ENCODE assay signal across 29 mouse cellular contexts in the genomic region with DNA sequence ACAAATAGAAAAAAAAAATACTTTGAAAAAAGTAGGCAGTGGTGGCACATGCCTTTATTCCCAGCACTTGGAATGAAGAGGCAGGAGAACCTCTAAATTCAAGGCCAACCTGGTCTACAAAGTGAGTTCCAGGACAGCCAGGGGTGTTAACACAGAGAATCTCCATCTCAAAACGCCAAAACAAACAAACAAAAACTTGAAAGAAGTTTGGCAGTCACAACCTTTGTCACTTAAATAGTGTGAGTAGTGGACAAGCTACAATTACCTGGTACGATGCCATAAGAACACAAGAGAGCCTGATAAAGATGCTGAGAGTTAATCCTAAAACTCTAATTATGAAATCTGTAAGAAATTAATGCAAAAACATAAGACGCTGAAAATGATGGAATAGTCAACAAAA.
"Had no signal": no experiment of that assay in that cellular context is flagged by ENCODE, and none has a peak within 500 bp of the region (broad histone marks: within the 10 kb centered on the region; RNA-seq: fewer than 3 reads in every experiment).

No protein-coding gene starts in this region.

- DNase-seq: left cerebral cortex, postnatal 4 days; liver; liver, embryonic 13.5 days; liver, postnatal 0 days; lung, adult 18-20 months; lung, adult 2 months; lung, embryonic 14.5 days; lung, postnatal 10 days; lung, postnatal 14 days; lung, postnatal 36 days; midbrain, embryonic 14.5 days had no signal

- H3K9ac ChIP-seq: limb, embryonic 12.5 days; limb, embryonic 13.5 days; limb, embryonic 15.5 days; liver, embryonic 13.5 days; liver, embryonic 14.5 days; liver, embryonic 15.5 days; liver, postnatal 0 days; lung, embryonic 14.5 days; lung, embryonic 15.5 days; midbrain, embryonic 12.5 days; midbrain, embryonic 13.5 days; neural tube, embryonic 12.5 days had no signal

- H3K4me2 ChIP-seq: limb, embryonic 12.5 days; limb, embryonic 13.5 days; limb, embryonic 15.5 days; liver, embryonic 11.5 days; liver, embryonic 13.5 days; liver, embryonic 15.5 days; lung, embryonic 14.5 days; lung, embryonic 15.5 days; midbrain, embryonic 12.5 days; midbrain, embryonic 13.5 days; neural tube, embryonic 12.5 days had no signal

- H3K27me3 ChIP-seq: limb, embryonic 12.5 days; limb, embryonic 13.5 days; limb, embryonic 15.5 days; liver, embryonic 13.5 days; liver, embryonic 15.5 days; lung, embryonic 15.5 days; megakaryocyte, embryonic 14.5 days; midbrain, embryonic 12.5 days; midbrain, embryonic 13.5 days; neural tube, embryonic 12.5 days had no signal

- H3K4me3 ChIP-seq: left cerebral cortex, adult 2 months; limb, embryonic 10.5 days; limb, embryonic 12.5 days; limb, embryonic 13.5 days; limb, embryonic 15.5 days; liver, embryonic 13.5 days; liver, embryonic 15.5 days; lung, embryonic 15.5 days; megakaryocyte, embryonic 14.5 days; midbrain, embryonic 10.5 days; midbrain, embryonic 12.5 days; midbrain, embryonic 13.5 days; myocyte; neural tube, embryonic 12.5 days had no signal

- H3K9me3 ChIP-seq: limb, embryonic 10.5 days; limb, embryonic 12.5 days; limb, embryonic 13.5 days; limb, embryonic 15.5 days; liver, embryonic 13.5 days; liver, embryonic 15.5 days; lung, embryonic 15.5 days; megakaryocyte, embryonic 14.5 days; midbrain, embryonic 10.5 days; midbrain, embryonic 12.5 days; midbrain, embryonic 13.5 days; neural tube, embryonic 12.5 days had no signal

- H3K36me3 ChIP-seq: limb, embryonic 10.5 days; limb, embryonic 13.5 days; limb, embryonic 15.5 days; liver, embryonic 13.5 days; liver, embryonic 15.5 days; lung, embryonic 15.5 days; midbrain, embryonic 10.5 days; midbrain, embryonic 12.5 days; midbrain, embryonic 13.5 days; neural tube, embryonic 12.5 days had no signal

- ATAC-seq: liver, postnatal 0 days; lung, postnatal 0 days; midbrain, embryonic 13.5 days; midbrain, embryonic 16.5 days had no signal

- H3K27ac ChIP-seq: left cerebral cortex, adult 2 months; limb, embryonic 10.5 days; limb, embryonic 12.5 days; limb, embryonic 13.5 days; limb, embryonic 15.5 days; liver, embryonic 13.5 days; liver, embryonic 14.5 days; liver, embryonic 15.5 days; lung, embryonic 15.5 days; macrophage; midbrain, embryonic 10.5 days; midbrain, embryonic 12.5 days; midbrain, embryonic 13.5 days; neural tube, embryonic 12.5 days had no signal
